Mouse (Mus musculus) T-helper 1 cell (primary cell): ENCODE data around the gene Snx3.

Experiments used
- in situ Hi-C: fragments of 300-600 bp; cut with MboI, MseI; formaldehyde crosslinking; loops from one replicate; pipeline ENCODE4 v1.15.1; 2025; ENCODE audit warnings: high pct_unique_total_duplicates

Gene Snx3

GRCm38 (mm10) chr10:42578281-42578675, 76.4 kb downstream of the Snx3 start:
- in situ Hi-C loops: no loop called here

DNA sequence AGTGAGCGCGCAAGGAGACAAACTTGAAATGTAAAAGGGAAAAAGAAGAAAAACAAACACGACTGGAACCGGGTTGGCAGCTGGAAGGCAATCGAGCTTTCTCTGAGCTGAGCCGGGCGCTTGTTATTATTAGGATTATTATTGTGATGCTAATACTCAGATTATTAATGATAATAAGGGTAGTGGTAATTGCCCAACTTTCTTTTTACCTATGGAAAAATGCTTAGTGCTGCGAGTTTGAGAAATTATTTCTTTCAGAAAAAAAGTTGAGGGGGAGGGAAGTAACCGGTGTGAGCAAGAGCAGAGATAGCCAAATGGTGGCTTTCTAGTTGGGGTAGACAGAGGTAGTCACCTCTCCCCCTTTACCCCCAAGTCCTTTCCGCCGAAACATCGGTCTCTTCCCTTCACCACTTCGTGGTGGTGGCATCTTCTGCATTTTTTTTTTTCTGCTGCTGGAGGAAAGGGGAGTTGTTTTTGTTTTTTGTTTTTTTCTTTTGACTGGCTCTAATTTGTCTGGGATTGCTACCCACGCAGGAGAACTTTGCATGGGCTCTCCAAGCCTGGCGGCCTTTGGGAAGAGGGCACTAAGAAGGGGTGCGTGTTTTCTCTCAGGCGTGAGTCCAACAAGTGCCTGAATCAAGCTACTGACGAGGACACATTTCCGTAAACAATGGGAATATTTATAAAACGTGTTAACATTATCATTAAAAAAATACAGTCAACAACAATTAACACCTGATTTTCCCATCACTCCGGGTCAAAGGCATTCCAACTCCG, 77.1 kb downstream of the Snx3 start:
- in situ Hi-C loops: no loop called here

DNA sequence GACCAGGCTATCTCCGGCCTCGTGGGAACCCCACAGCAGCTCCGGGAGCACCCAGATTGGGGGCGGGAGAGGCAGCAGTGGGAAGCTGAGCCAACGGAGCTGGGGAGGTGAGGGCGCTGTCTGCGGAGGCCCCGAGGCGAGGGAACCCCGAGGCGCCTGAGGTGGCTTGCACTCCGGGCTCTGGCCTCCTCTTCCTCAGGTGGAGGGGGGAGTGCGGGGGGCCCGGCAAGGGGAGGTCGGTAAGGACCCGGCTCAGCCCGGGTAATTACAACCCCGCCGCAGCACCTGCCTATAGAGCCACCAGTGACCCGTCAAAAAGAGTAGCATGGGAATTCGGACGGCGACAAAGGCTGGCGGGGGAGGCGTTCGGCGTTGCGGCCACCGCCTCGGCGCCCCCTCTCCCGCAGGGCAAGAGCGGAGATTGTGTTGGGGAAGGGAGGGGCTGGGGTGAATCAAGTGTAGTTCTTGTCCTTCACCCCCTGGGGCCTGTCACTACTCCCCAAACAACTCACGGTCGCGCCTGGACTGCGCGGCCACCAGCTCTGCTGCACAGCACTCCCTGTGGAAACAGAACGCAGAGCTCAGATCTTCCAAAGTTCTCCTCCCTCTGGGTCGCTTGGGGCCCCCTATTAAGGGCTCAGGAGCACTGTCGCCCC, 77.8 kb downstream of the Snx3 start:
- in situ Hi-C loops: no loop called here

- in situ Hi-C loops: no loop called here
These were observed 78.5 kb downstream of the Snx3 start for GRCm38 (mm10) chr10:42580131-42580950.

- in situ Hi-C loops: no loop called here
These were observed 79.1 kb downstream of the Snx3 start for GRCm38 (mm10) chr10:42580951-42581277.

- in situ Hi-C loops: no loop called here
These were observed 80.1 kb downstream of the Snx3 start for GRCm38 (mm10) chr10:42581694-42582565.

DNA sequence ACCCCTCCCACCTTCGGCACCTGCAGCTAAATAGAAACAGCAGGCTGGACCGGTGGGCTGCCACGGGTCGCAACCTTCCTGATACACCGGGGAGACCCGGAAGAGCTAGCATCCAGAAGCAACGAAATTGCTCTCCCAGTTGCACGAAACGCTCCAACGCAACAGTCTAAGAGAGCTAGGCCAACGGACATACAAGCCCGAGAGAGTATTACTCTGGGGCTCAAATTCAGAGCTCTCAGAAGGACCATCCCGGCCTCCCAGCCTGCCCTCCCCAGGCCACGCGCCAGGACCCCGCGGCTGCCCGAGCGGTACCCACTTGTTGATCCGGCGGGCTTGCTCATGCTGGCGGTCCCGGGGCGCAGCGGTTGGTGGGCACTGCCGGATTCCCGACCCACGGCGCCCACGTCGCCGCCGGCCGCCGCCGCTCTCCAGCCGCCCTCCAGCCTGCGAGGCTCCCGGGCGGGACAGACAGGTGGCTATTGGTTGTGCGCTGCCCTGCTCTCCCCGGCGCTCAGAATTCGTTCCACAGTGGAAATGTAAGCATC, 80.8 kb downstream of the Snx3 start:
- in situ Hi-C loops: no loop called here

GRCm38 (mm10) chr10:42583157-42583872, 81.5 kb downstream of the Snx3 start, which contains the start of the genes Nr2e1 and Ostm1:
Gene Nr2e1 (minus strand): TSS chr10:42583632.
Gene Ostm1 (plus strand): TSS chr10:42583822.
- in situ Hi-C loops: no loop called here

- in situ Hi-C loops: no loop called here
These were observed 82.1 kb downstream of the Snx3 start for GRCm38 (mm10) chr10:42583902-42584435.

DNA sequence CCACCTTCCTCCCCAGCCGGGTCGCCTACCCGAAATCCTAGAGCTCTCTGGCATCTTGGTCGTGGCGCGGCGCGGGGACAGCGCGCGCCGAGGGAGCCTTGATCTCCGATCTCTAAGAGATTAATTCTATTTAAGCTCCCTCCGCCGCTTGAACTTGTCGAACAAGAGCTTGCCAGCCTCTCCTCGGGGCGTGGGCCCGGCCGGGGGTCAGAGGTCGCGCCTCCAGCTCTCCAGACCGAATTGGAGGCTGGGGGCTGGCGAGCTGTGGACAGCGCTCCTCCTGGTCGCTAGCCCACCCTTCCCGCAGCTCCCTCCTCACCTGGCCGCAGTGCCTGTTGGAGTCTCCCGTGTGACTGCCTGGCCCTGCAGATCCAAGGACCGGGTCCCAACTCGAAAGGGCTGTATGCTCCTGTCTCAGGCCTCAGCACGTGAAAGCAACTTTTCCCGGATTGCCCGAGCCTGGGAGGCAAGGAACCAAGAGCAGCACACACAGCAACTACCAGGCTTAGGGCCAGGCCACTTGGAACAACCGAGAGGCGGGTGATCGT, 82.7 kb downstream of the Snx3 start:
- in situ Hi-C loops: no loop called here
